Mouse (Mus musculus) lung, embryonic 14.5 days (tissue): ENCODE measurements around the gene Dtnbp1. TPM values are rescaled to one million over a fixed set of nuclear protein-coding genes. Genes with fewer than 3 reads are reported as not detected.

Experiments
- ATAC-seq: fragments of 200-750 bp; cut with Nextera tagmentation; 2 replicates; pipeline ENCODE4 v1.8.0; 2017; ENCODE audit warnings: mild to moderate bottlenecking, moderate TSS enrichment, moderate library complexity; ENCODE audit not compliant: insufficient read depth
- DNase-seq: peaks from one replicate; pipeline ENCODE4 v3.0.0-alpha.2; 2015
- H3K27ac ChIP-seq: fragments of 300-500 bp; sonication (generic); 2 replicates; pipeline ENCODE4 v1.5.1; 2014; ENCODE audit warnings: low read depth, mild to moderate bottlenecking, moderate library complexity
- H3K27me3 ChIP-seq: fragments of 300-500 bp; sonication (generic); 2 replicates; pipeline ENCODE4 v1.6.1; 2014; ENCODE audit warnings: low read length, control low read depth; ENCODE audit not compliant: insufficient read depth
- H3K36me3 ChIP-seq: fragments of 300-500 bp; sonication (generic); 2 replicates; pipeline ENCODE4 v1.6.1; 2014; ENCODE audit warnings: control low read depth; ENCODE audit not compliant: insufficient read depth
- H3K4me1 ChIP-seq: fragments of 300-500 bp; sonication (generic); 2 replicates; pipeline ENCODE4 v1.6.1; 2014; ENCODE audit warnings: antibody characterized with exemption, control low read depth; ENCODE audit not compliant: insufficient read depth
- H3K4me2 ChIP-seq: fragments of 300-500 bp; sonication (generic); 2 replicates; pipeline ENCODE4 v1.6.1; 2014; ENCODE audit warnings: mild to moderate bottlenecking
- H3K4me3 ChIP-seq: fragments of 300-500 bp; sonication (generic); 2 replicates; pipeline ENCODE4 v1.5.1; 2014; ENCODE audit warnings: low read depth, low read length
- H3K9ac ChIP-seq: fragments of 300-500 bp; sonication (generic); 2 replicates; pipeline ENCODE4 v1.6.1; 2014
- H3K9me3 ChIP-seq: fragments of 300-500 bp; sonication (generic); 2 replicates; pipeline ENCODE4 v1.6.1; 2016; ENCODE audit warnings: low read depth, low read length, control low read depth
- CTCF ChIP-seq: IDR thresholded peaks from 2 replicates; pipeline ENCODE4 v1.5.1; 2016; ENCODE audit warnings: antibody characterized with exemption, low read depth
- WGBS: fragments of 180-500 bp; shearing (Covaris S2); extraction: QIAGEN DNeasy Blood & Tissue Kit; methylation state at CpG from one replicate; pipeline ENCODE4 v1.1.7; 2014; 5-methylcytosine and 5-hydroxymethylcytosine counted together
- polyA plus RNA-seq: library from polyadenylated mRNA; unstranded; fragments of >200 nt; fragmentation: Nextera tagmentation; extraction: Ambion mirVana; gene quantifications from 2 replicates; pipeline ENCODE4 v1.2.1, GENCODE M21; 2014

Dtnbp1 gene
- polyA plus RNA-seq, 1 experiment from 2014 or later: 75.8 TPM

DNA sequence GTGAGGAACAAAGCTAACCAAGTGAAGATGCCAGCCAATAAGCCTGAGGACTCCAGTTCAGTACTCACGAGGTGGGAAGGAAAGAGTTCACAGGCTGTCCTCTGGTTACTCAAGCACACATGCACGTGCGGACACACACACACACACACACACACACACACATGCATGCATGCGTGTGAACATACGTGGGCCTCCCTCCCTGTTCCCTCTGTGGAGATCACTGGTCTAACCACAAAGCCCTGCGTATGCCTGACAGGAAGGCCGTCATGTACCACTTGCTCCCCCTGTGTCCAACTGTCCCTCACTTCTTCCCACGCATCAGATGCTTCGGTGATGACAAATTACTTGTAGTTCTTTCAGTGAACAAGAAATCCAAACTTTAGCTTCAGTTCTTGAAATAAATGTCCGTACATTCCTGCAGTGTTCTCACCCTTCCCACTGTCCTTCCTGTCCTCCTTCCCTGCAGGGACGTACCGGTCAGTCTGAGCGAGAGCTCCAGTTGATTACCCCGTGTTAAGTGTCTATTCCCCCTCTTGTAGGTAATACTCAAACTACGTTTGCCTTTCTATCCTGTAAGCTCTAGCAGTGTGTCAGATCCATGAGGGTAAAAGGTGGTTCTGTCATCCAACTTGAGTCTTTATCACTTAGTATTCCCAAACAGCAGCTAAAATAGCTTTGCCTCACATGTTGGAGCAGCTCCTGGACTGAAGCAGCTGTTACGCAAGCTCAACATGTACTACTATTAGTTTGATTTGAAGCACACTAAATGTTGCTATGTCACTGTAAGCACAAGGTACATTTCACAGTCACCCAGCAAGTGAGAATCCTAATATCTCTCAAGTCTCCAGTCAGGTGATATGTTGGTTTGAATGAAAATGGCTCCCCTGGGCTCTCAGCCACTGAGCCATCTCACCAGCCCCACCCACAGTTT lies 53.4 kb downstream of the Dtnbp1 start:
- ATAC-seq (no peak), DNase-seq (no peak)
- whole genome bisulfite sequencing: 75% methylated on average over 16 of the region's 16 CpGs
- Histone ChIP-seq H3K27ac (no peak overlapping the region), H3K9ac (no peak overlapping the region), H3K9me3 (no peaks in the 10 kb centered on the region), H3K4me3 (no peak overlapping the region), H3K4me1 (no peaks in the 10 kb centered on the region; the same call in 1 of the 2 replicates), H3K36me3 (0 out of 2 replicates have a peak, but pooled peaks cover 4% of the 10 kb centered on the region), H3K4me2 (no peak overlapping the region), H3K27me3 (no peaks in the 10 kb centered on the region)
- TF ChIP-seq CTCF: no peak

- TF ChIP-seq CTCF: no peak
- 44% methylated on average over 8 of the region's 8 CpGs for WGBS
- no peak overlapping the region for H3K4me3 ChIP-seq
- 0 out of 2 replicates have a peak, but pooled peaks cover 4% of the 10 kb centered on the region for H3K36me3 ChIP-seq
- no peaks in the 10 kb centered on the region for H3K27me3 ChIP-seq
- no peak overlapping the region for H3K4me2 ChIP-seq
- H3K9me3 ChIP-seq: no peaks in the 10 kb centered on the region
- no peaks in the 10 kb centered on the region; the same call in 1 of the 2 replicates for H3K4me1 ChIP-seq
- ATAC-seq (no peak), DNase-seq (peak; percentile 55)
- H3K27ac ChIP-seq: no peak overlapping the region
- H3K9ac ChIP-seq: no peak overlapping the region
Observed at GRCm38 (mm10) chr13:44946880-44947635, 54.9 kb downstream of the Dtnbp1 start.

GRCm38 (mm10) chr13:44943618-44944017 lies 58.3 kb downstream of the Dtnbp1 start:
- no peak for TF ChIP-seq CTCF
- Histone ChIP-seq H3K9me3 (no peaks in the 10 kb centered on the region), H3K4me1 (no peaks in the 10 kb centered on the region; the same call in 1 of the 2 replicates), H3K4me2 (no peak overlapping the region), H3K27ac (no peak overlapping the region), H3K36me3 (no peaks in the 10 kb centered on the region), H3K4me3 (no peak overlapping the region), H3K27me3 (no peaks in the 10 kb centered on the region), H3K9ac (no peak overlapping the region)
- ATAC-seq (no peak), DNase-seq (peak; percentile 62)
- WGBS: 73% methylated on average over 2 of the region's 2 CpGs

DNA sequence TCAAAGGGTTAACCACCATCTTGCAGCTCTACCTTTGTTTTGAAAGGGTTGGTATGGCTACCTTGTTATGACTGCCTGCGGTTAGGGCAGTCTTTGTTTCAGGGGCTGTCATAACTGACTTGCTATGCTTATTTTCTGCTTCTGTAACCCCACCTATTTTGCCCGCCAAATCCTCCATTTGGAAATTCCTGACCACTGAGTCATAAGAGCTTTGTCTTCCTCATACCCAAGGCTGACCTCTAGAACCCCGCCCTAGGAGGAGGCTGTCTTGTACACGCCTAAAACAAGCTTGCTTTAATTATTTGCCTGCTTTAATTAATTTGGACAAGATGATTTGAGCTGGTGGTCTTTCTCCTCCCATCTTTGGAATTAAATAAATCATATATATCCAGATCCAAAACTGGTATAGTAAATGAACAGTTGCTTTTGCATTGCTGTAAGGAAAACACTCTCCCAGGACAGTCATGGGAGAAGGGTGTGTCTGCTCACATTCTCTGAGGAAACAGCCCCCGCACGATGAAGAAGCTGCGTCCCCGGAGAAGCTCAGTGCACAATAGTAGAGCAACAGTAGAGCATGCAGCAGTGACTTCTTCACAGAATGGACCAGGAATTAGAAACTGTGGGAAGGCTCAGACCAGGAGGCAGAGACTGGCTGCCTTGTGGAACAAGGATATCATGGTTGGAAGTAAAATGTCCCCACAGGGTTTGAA lies 62.5 kb downstream of the Dtnbp1 start:
- WGBS: 73% methylated on average over 8 of the region's 8 CpGs
- no peak for TF ChIP-seq CTCF
- no peak overlapping the region for H3K27ac ChIP-seq

DNA sequence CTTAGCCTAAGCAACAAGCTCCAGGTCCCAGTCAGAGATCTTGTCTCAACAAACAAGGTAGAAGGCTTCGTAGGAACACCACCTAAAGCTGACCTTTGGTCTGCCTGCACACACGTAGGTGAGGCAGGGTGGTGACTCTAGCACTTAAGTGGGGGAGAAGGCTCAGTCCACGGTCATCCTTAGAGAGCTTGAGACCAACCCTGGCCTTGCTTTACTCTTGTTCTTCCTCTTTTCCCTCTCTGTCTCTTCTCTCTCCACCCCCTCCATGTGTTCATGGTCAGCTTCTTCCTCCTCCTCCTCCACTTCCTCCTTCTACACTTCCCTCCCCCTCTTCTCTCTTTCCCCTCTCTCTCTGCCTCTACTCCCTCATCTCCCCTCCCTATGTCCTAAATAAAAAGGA lies 64.3 kb downstream of the Dtnbp1 start:
- H3K4me1 ChIP-seq: peaks cover 4% of the 10 kb centered on the region; the same call in 1 of the 2 replicates
- peaks cover 4% of the 10 kb centered on the region; the same call in 1 of the 2 replicates for H3K36me3 ChIP-seq
- no peak overlapping the region for H3K4me3 ChIP-seq
- no peak for TF ChIP-seq CTCF
- no peak overlapping the region for H3K27ac ChIP-seq
- H3K27me3 ChIP-seq: no peaks in the 10 kb centered on the region
- WGBS: 69% methylated on average over 3 of the region's 3 CpGs
- H3K9ac ChIP-seq: no peak overlapping the region
- H3K9me3 ChIP-seq: no peaks in the 10 kb centered on the region
- no peak overlapping the region for H3K4me2 ChIP-seq
- ATAC-seq: no peak
- DNase-seq: no peak

More for the DNA sequence above, 62.5 kb downstream of the Dtnbp1 start:
- H3K4me3 ChIP-seq: no peak overlapping the region
- H3K4me1 ChIP-seq: no peaks in the 10 kb centered on the region
- H3K4me2 ChIP-seq: no peak overlapping the region
- ATAC-seq (no peak), DNase-seq (peak; percentile 15)
- no peaks in the 10 kb centered on the region for H3K27me3 ChIP-seq
- no peak overlapping the region for H3K9ac ChIP-seq
- H3K9me3 ChIP-seq: no peaks in the 10 kb centered on the region
- H3K36me3 ChIP-seq: peaks cover 4% of the 10 kb centered on the region; the same call in 1 of the 2 replicates

- no peaks in the 10 kb centered on the region for H3K9me3 ChIP-seq
- H3K9ac ChIP-seq: no peak overlapping the region
- H3K27me3 ChIP-seq: no peaks in the 10 kb centered on the region
- TF ChIP-seq CTCF: no peak
- peaks cover 4% of the 10 kb centered on the region; the same call in 1 of the 2 replicates for H3K36me3 ChIP-seq
- H3K27ac ChIP-seq: no peak overlapping the region
- peaks cover 6% of the 10 kb centered on the region; the same call in 1 of the 2 replicates for H3K4me1 ChIP-seq
- WGBS: 44% methylated on average over 7 of the region's 7 CpGs
- ATAC-seq: no peak
- H3K4me2 ChIP-seq: no peak overlapping the region
- H3K4me3 ChIP-seq: no peak overlapping the region
- no peak for DNase-seq
Observed at GRCm38 (mm10) chr13:44933575-44933974, 68.4 kb downstream of the Dtnbp1 start.
